Mouse (Mus musculus) neural tube, embryonic 15.5 days (tissue): ENCODE measurements around the gene Ftsj3. TPM values are rescaled to one million over a fixed set of nuclear protein-coding genes. Genes with fewer than 3 reads are reported as not detected.
A peak's percentile ranks its signal among the peaks of the same experiment; 100 is the strongest.

Experiments
- ATAC-seq: fragments of 200-750 bp; cut with Nextera tagmentation; 2 replicates; pipeline ENCODE4 v1.8.0; 2017; ENCODE audit warnings: mild to moderate bottlenecking, moderate TSS enrichment, moderate library complexity; ENCODE audit not compliant: low FRiP score
- H3K27ac ChIP-seq: fragments of 300-500 bp; sonication (generic); replicated peaks from 2 replicates; pipeline ENCODE4 v1.5.1; 2015; ENCODE audit warnings: mild to moderate bottlenecking, inconsistent platforms
- H3K27me3 ChIP-seq: fragments of 300-500 bp; sonication (generic); replicated peaks from 2 replicates; pipeline ENCODE4 v1.6.1; 2015; ENCODE audit warnings: inconsistent platforms
- H3K36me3 ChIP-seq: fragments of 300-500 bp; sonication (generic); 2 replicates; pipeline ENCODE4 v1.6.1; 2015; ENCODE audit warnings: inconsistent platforms
- H3K4me1 ChIP-seq: fragments of 300-500 bp; sonication (generic); 2 replicates; pipeline ENCODE4 v1.6.1; 2015; ENCODE audit warnings: inconsistent platforms
- H3K4me2 ChIP-seq: fragments of 300-500 bp; sonication (generic); 2 replicates; pipeline ENCODE4 v1.6.1; 2015; ENCODE audit warnings: inconsistent platforms, mild to moderate bottlenecking, moderate library complexity
- H3K4me3 ChIP-seq: fragments of 300-500 bp; sonication (generic); replicated peaks from 2 replicates; pipeline ENCODE4 v1.5.1; 2015; ENCODE audit warnings: mild to moderate bottlenecking, inconsistent platforms
- H3K9ac ChIP-seq: fragments of 300-500 bp; sonication (generic); replicated peaks from 2 replicates; pipeline ENCODE4 v1.6.1; 2015; ENCODE audit warnings: mild to moderate bottlenecking, inconsistent platforms
- H3K9me3 ChIP-seq: fragments of 300-500 bp; sonication (generic); replicated peaks from 2 replicates; pipeline ENCODE4 v1.6.1; 2016; ENCODE audit warnings: inconsistent platforms
- WGBS: fragments of 180-500 bp; shearing (Covaris S2); methylation state at CpG from one replicate; pipeline ENCODE4 v1.1.7; 2015; ENCODE audit warnings: mixed read lengths; 5-methylcytosine and 5-hydroxymethylcytosine counted together
- polyA plus RNA-seq: library from polyadenylated mRNA; unstranded; fragments of >200 nt; fragmentation: Nextera tagmentation; extraction: Ambion mirVana; gene quantifications from 2 replicates; pipeline ENCODE4 v1.2.1, GENCODE M21; 2015

Gene Ftsj3
- polyA plus RNA-seq, 1 experiment from 2014 or later = 31.1 TPM

DNA sequence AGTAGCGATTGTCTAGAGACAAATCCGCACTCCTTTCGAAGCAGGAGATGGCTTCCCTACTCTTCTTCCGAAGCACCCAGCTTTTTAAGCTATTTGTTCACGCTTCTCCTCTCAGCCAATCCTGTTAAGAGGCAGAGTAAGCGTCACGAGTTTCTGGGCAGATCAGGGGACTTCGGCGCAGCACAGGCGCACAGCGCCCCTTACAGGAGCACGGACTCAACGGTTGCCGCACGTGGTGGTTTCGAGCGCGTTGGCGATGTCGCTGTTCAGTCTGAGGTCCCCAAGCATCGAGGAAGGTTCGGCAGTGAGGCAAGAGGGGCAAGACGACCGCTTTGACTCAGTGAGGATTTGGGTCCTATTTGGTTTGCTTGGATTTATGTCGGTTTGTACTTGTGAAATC, 20.6 kb upstream of the Ftsj3 start, which contains the start of gene Tcam1:
TSS of gene Tcam1 (plus strand) at position 219 of the 400 bp plus-strand sequence.
- no peak within 1 kb of the TSS for H3K9ac ChIP-seq
- no peaks in the 10 kb centered on the region for H3K9me3 ChIP-seq
- H3K4me3 ChIP-seq = peak within 1 kb of the TSS; percentile 26
- WGBS = 7% methylated on average over 25 of the region's 25 CpGs
- peak; percentile 42 for ATAC-seq
- peak within 1 kb of the TSS; percentile 60 for H3K4me2 ChIP-seq
- H3K4me1 ChIP-seq = peaks cover 17% of the 10 kb centered on the region
- 0 out of 2 replicates have a peak, but pooled peaks cover 2% of the 10 kb centered on the region for H3K27me3 ChIP-seq
- no peak within 1 kb of the TSS for H3K27ac ChIP-seq
- no peaks in the 10 kb centered on the region for H3K36me3 ChIP-seq

DNA sequence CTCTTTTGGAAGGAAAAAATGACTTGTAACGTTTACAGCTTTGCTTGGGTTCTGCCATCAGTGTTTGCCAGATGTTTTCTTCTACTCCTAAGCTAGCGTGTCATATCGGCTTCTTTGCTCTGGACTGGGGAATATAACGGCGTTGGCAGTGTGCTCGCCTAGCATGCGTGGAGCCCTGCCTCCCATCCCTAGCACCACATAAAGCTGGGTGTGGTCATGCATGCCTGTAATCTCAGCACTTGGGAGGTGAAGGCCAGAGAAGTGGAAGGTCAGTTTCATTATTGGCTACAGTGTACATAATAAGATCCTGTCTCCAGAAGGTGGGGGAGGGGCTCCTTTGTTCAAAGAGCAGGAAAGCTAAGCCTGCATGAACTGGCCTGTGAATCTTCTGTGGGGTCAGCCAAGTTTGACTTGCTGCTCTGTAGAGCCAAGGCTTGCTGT, 19.1 kb upstream of the Ftsj3 start:
- no peak overlapping the region for H3K4me3 ChIP-seq
- H3K9me3 ChIP-seq = no peaks in the 10 kb centered on the region
- WGBS = 84% methylated on average over 7 of the region's 7 CpGs
- H3K4me1 ChIP-seq = peaks cover 32% of the 10 kb centered on the region
- no peak overlapping the region for H3K9ac ChIP-seq
- H3K36me3 ChIP-seq = no peaks in the 10 kb centered on the region
- H3K27ac ChIP-seq = no peak overlapping the region
- ATAC-seq = no peak
- H3K4me2 ChIP-seq = no peak overlapping the region
- H3K27me3 ChIP-seq = 0 out of 2 replicates have a peak, but pooled peaks cover 2% of the 10 kb centered on the region

GRCm38 (mm10) chr11:106274374-106274773, 18.5 kb upstream of the Ftsj3 start:
- H3K27me3 ChIP-seq = 0 out of 2 replicates have a peak, but pooled peaks cover 2% of the 10 kb centered on the region
- 93% methylated on average over 1 of the region's 1 CpGs for WGBS
- H3K4me1 ChIP-seq = peaks cover 35% of the 10 kb centered on the region
- H3K27ac ChIP-seq = no peak overlapping the region
- no peaks in the 10 kb centered on the region for H3K9me3 ChIP-seq
- no peaks in the 10 kb centered on the region for H3K36me3 ChIP-seq
- no peak overlapping the region for H3K4me2 ChIP-seq
- no peak for ATAC-seq
- H3K4me3 ChIP-seq = no peak overlapping the region
- no peak overlapping the region for H3K9ac ChIP-seq

DNA sequence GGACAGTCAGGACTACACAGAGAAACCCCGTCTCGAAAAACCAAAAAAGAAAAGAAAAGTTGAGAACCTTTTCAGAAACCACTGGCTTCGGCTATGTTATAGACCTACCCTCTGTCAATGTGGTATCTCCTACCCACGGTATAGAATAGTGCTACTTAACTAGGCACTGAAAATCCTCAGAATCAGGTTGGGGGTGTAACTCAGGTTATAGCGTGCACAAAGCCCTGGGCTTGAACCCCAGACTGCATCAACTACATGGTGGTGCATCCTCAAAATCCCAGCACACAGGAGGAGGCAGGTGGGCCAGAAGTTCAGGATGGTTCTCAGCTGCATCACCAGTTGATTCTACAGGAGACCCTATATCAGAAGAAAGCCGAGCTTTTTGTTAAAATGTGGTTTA, 17.9 kb upstream of the Ftsj3 start:
- no peak for ATAC-seq
- peaks cover 40% of the 10 kb centered on the region for H3K4me1 ChIP-seq
- peak overlapping the region; percentile 95; the same call in 1 of the 2 replicates for H3K4me3 ChIP-seq
- no peak overlapping the region for H3K27ac ChIP-seq
- H3K9ac ChIP-seq = no peak overlapping the region
- peak overlapping the region; percentile 77 for H3K4me2 ChIP-seq
- 0 out of 2 replicates have a peak, but pooled peaks cover 2% of the 10 kb centered on the region for H3K27me3 ChIP-seq
- 94% methylated on average over 6 of the region's 6 CpGs for WGBS
- H3K9me3 ChIP-seq = no peaks in the 10 kb centered on the region
- no peaks in the 10 kb centered on the region for H3K36me3 ChIP-seq

DNA sequence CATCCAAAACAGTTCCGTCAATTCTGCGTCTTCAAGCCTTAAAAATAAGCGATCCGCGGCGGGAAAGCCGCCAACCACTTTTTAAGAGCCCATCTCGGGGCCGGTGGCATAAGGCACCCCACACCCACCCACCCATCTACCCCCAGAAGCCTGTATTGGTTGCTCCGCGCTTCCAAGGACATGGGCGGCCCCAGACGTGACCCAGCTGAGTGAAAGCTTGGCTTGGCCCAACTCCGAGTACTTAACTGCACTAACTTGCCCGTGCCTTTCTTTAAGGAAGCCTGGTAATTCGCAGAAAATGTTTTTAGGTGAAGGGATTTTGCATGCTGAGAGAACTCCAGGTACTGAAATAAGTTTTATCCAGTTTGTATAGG, 17.4 kb upstream of the Ftsj3 start:
- 0 out of 2 replicates have a peak, but pooled peaks cover 2% of the 10 kb centered on the region for H3K27me3 ChIP-seq
- H3K4me2 ChIP-seq = peak overlapping the region; percentile 77
- peaks cover 45% of the 10 kb centered on the region for H3K4me1 ChIP-seq
- ATAC-seq = peak; percentile 33
- no peaks in the 10 kb centered on the region for H3K9me3 ChIP-seq
- H3K36me3 ChIP-seq = no peaks in the 10 kb centered on the region
- H3K4me3 ChIP-seq = peak overlapping the region; percentile 95
- H3K9ac ChIP-seq = peak overlapping the region; percentile 85
- WGBS = 17% methylated on average over 16 of the region's 16 CpGs
- H3K27ac ChIP-seq = peak overlapping the region; percentile 90

- Histone ChIP-seq H3K36me3 (no peaks in the 10 kb centered on the region), H3K9ac (peak within 1 kb of the TSS; percentile 85), H3K4me1 (peaks cover 51% of the 10 kb centered on the region), H3K4me2 (peak within 1 kb of the TSS; percentile 77), H3K27me3 (0 out of 2 replicates have a peak, but pooled peaks cover 2% of the 10 kb centered on the region), H3K9me3 (no peaks in the 10 kb centered on the region), H3K4me3 (peak within 1 kb of the TSS; percentile 95), H3K27ac (peak within 1 kb of the TSS; percentile 90)
- ATAC-seq = peak; percentile 95
- WGBS = under 1% methylated on average over 72 of the region's 72 CpGs
Observed at GRCm38 (mm10) chr11:106272644-106273310, 16.9 kb upstream of the Ftsj3 start, which contains the start of gene Smarcd2. Smarcd2 (minus strand) TSS chr11:106272972.

- H3K27ac ChIP-seq = peak overlapping the region; percentile 90
- H3K9me3 ChIP-seq = no peaks in the 10 kb centered on the region
- H3K4me1 ChIP-seq = peaks cover 58% of the 10 kb centered on the region
- peak overlapping the region; percentile 77 for H3K4me2 ChIP-seq
- peak overlapping the region; percentile 95 for H3K4me3 ChIP-seq
- peak; percentile 37 for ATAC-seq
- H3K36me3 ChIP-seq = peaks cover 2% of the 10 kb centered on the region; the same call in 1 of the 2 replicates
- WGBS = 1% methylated on average over 41 of the region's 41 CpGs
- H3K9ac ChIP-seq = peak overlapping the region; percentile 85
- H3K27me3 ChIP-seq = no peaks in the 10 kb centered on the region
Observed at GRCm38 (mm10) chr11:106271794-106272643, 16.1 kb upstream of the Ftsj3 start.

GRCm38 (mm10) chr11:106271131-106271793, 15.4 kb upstream of the Ftsj3 start:
- Histone ChIP-seq H3K4me3 (peak overlapping the region; percentile 95), H3K9ac (peak overlapping the region; percentile 85), H3K4me2 (peak overlapping the region; percentile 77), H3K4me1 (peaks cover 59% of the 10 kb centered on the region), H3K27me3 (no peaks in the 10 kb centered on the region), H3K27ac (peak overlapping the region; percentile 90), H3K36me3 (peaks cover 10% of the 10 kb centered on the region), H3K9me3 (no peaks in the 10 kb centered on the region)
- WGBS = 48% methylated on average over 5 of the region's 5 CpGs
- no peak for ATAC-seq

DNA sequence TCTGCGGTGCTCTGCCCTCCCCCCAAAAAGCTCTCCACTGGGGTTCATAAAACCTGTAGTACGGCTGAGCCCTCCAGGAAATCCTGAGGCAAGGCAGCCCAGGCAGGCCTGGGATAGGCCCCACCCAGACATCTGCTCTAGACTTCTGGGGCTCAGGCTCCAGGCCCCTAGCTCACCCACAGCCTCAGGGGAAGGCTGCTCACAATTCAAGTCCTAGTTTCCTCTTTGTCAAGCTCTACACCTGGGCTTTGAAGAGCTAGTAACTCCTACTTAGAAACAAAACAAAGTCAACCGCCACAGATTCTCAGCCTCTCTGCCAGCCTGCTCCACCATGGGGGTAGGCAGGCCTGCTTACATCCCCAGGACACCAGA, 13.2 kb upstream of the Ftsj3 start:
- peak overlapping the region; percentile 34; the same call in 1 of the 2 replicates for H3K9ac ChIP-seq

GRCm38 (mm10) chr11:106268326-106269059, 12.6 kb upstream of the Ftsj3 start:
- 25% methylated on average over 8 of the region's 8 CpGs for WGBS
- Histone ChIP-seq H3K4me2 (peak overlapping the region; percentile 34), H3K27me3 (no peaks in the 10 kb centered on the region), H3K4me3 (no peak overlapping the region; the same call in 1 of the 2 replicates), H3K4me1 (peaks cover 55% of the 10 kb centered on the region), H3K36me3 (peaks cover 38% of the 10 kb centered on the region), H3K9me3 (no peaks in the 10 kb centered on the region), H3K27ac (peak overlapping the region; percentile 82), H3K9ac (peak overlapping the region; percentile 34; the same call in 1 of the 2 replicates)
- no peak for ATAC-seq

More for the DNA sequence above, 13.2 kb upstream of the Ftsj3 start:
- H3K27ac ChIP-seq = peak overlapping the region; percentile 82
- H3K27me3 ChIP-seq = no peaks in the 10 kb centered on the region
- peaks cover 32% of the 10 kb centered on the region for H3K36me3 ChIP-seq
- H3K4me2 ChIP-seq = peak overlapping the region; percentile 34
- H3K4me1 ChIP-seq = peaks cover 55% of the 10 kb centered on the region
- no peak for ATAC-seq
- 8% methylated on average over 3 of the region's 3 CpGs for WGBS
- no peak overlapping the region for H3K4me3 ChIP-seq
- no peaks in the 10 kb centered on the region for H3K9me3 ChIP-seq
